In the genomic region with DNA sequence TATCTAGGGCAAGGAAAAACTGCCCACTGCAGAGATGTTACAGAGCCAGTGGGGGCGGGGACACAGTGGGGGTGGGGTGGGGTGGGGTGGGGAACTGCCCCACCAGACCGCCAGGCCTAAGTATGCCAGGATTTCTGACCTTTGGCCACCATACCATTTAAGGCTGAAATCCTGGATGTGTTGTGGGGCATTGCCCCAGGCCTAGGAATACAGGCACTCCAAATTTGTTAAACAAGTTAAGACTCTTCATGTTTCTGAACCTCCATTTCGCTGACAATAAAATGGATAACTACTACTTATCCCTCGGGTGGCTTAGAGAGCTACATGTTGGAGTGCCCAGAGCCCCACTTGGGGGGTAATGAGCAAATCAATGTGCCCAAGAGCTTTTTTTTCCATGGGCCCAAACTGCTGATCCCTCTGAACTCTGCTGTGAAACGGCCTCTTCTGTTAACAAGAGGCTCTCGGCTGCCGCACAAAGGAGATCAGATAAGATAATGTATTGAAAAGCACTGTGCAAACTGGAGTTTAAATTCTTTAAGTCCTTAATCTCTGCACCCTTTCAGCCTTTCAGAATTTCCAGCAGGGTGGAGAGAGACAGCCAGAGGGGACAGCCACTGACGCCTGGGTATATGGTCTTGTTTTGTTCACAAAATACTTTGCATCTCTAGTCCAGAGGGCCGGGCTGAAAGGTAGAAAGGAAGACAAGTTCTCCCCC, we compare ENCODE assay signal across 14 mouse cellular contexts. TPM values are rescaled to one million over a fixed set of nuclear protein-coding genes. Genes with fewer than 3 reads are reported as not detected.
DNase-seq lines count a peak whose midpoint lies in the region; ATAC-seq and TF ChIP-seq lines count a peak whose summit lies in the region.
"Had no signal": no experiment of that assay in that cellular context is flagged by ENCODE, and none has a peak within 500 bp of the region (broad histone marks: within the 10 kb centered on the region; RNA-seq: fewer than 3 reads in every experiment).

No protein-coding gene starts in this region.

- TF ChIP-seq CTCF in hindbrain, postnatal 0 days (IDR thresholded peaks at IDR 0.05; ENCODE audit: low read depth), result no peak

- H3K27ac ChIP-seq in midbrain, embryonic 11.5 days (ENCODE audit: low read depth, low read length), result no peak overlapping the region
- no peak overlapping the region for H3K27ac ChIP-seq in midbrain, embryonic 16.5 days (ENCODE audit: low read length)
- H3K27ac ChIP-seq in embryonic facial prominence, embryonic 13.5 days, result peak overlapping the region; percentile 88
- H3K27ac ChIP-seq in hindbrain, postnatal 0 days, result no peak overlapping the region
- H3K27ac ChIP-seq in stomach, embryonic 16.5 days (ENCODE audit: low read length), result no peak overlapping the region
- H3K27ac ChIP-seq: forebrain, embryonic 13.5 days had no signal

- peaks cover 96% of the 10 kb centered on the region for H3K27me3 ChIP-seq in midbrain, embryonic 11.5 days (ENCODE audit: control insufficient read depth, insufficient read depth, low read length)
- peaks cover 68% of the 10 kb centered on the region for H3K27me3 ChIP-seq in midbrain, embryonic 16.5 days (ENCODE audit: control insufficient read depth, insufficient read depth, low read depth, low read length)
- peaks cover 68% of the 10 kb centered on the region for H3K27me3 ChIP-seq in embryonic facial prominence, embryonic 13.5 days
- peaks cover 59% of the 10 kb centered on the region for H3K27me3 ChIP-seq in hindbrain, postnatal 0 days (ENCODE audit: insufficient read depth, low read length)
- peaks cover 75% of the 10 kb centered on the region for H3K27me3 ChIP-seq in stomach, embryonic 16.5 days (ENCODE audit: control insufficient read depth, insufficient read depth, low read length)

- peak overlapping the region; percentile 44 for H3K4me3 ChIP-seq in midbrain, embryonic 11.5 days (ENCODE audit: low read depth, low read length)
- no peak overlapping the region for H3K4me3 ChIP-seq in midbrain, embryonic 16.5 days (ENCODE audit: low read depth, low read length)
- peak overlapping the region; percentile 72 for H3K4me3 ChIP-seq in embryonic facial prominence, embryonic 13.5 days
- peak overlapping the region; percentile 48; the same call in 1 of the 2 replicates for H3K4me3 ChIP-seq in hindbrain, postnatal 0 days (ENCODE audit: low read length)
- 0 out of 2 replicates have a peak overlapping the region, but pooled peaks have one; percentile 3 for H3K4me3 ChIP-seq in stomach, embryonic 16.5 days (replicated peaks; ENCODE audit: low read length)
- H3K4me3 ChIP-seq: forebrain, embryonic 13.5 days had no signal

- H3K36me3 ChIP-seq in midbrain, embryonic 11.5 days (ENCODE audit: control insufficient read depth, insufficient read depth, low read length), result no peaks in the 10 kb centered on the region
- no peaks in the 10 kb centered on the region for H3K36me3 ChIP-seq in midbrain, embryonic 16.5 days (ENCODE audit: control insufficient read depth, insufficient read depth, low read length)
- no peaks in the 10 kb centered on the region for H3K36me3 ChIP-seq in embryonic facial prominence, embryonic 13.5 days
- H3K36me3 ChIP-seq in hindbrain, postnatal 0 days (ENCODE audit: insufficient read depth, low read length), result no peaks in the 10 kb centered on the region
- no peaks in the 10 kb centered on the region for H3K36me3 ChIP-seq in stomach, embryonic 16.5 days (ENCODE audit: control insufficient read depth, insufficient read depth, low read length)

- WGBS in midbrain, embryonic 11.5 days, result 2% methylated on average over 9 of the region's 9 CpGs
- WGBS in midbrain, embryonic 16.5 days, result 7% methylated on average over 9 of the region's 9 CpGs
- WGBS in embryonic facial prominence, embryonic 13.5 days, result 11% methylated on average over 9 of the region's 9 CpGs
- WGBS in hindbrain, postnatal 0 days, result 23% methylated on average over 9 of the region's 9 CpGs
- WGBS in stomach, embryonic 16.5 days, result 14% methylated on average over 9 of the region's 9 CpGs

- ATAC-seq in midbrain, embryonic 11.5 days (ENCODE audit: low FRiP score), result no peak
- no peak for ATAC-seq in midbrain, embryonic 16.5 days
- no peak for ATAC-seq in embryonic facial prominence, embryonic 13.5 days (ENCODE audit: insufficient number of reproducible peaks, insufficient read depth, low FRiP score, low TSS enrichment, low read depth)
- no peak for ATAC-seq in hindbrain, postnatal 0 days
- ATAC-seq in stomach, embryonic 16.5 days (ENCODE audit: insufficient read depth, low FRiP score), result no peak
- ATAC-seq: forebrain, embryonic 13.5 days; lung, postnatal 0 days had no signal

- H3K9ac ChIP-seq in midbrain, embryonic 11.5 days (ENCODE audit: low read length), result no peak overlapping the region
- no peak overlapping the region for H3K9ac ChIP-seq in midbrain, embryonic 16.5 days (ENCODE audit: low read depth, low read length)
- H3K9ac ChIP-seq in embryonic facial prominence, embryonic 13.5 days, result peak overlapping the region; percentile 93
- H3K9ac ChIP-seq in hindbrain, postnatal 0 days (replicated peaks; ENCODE audit: low read length), result no peak overlapping the region
- no peak overlapping the region for H3K9ac ChIP-seq in stomach, embryonic 16.5 days (ENCODE audit: low read length)
- H3K9ac ChIP-seq: forebrain, embryonic 13.5 days had no signal

- H3K4me1 ChIP-seq in midbrain, embryonic 11.5 days (ENCODE audit: control insufficient read depth, insufficient read depth, low read length), result peaks cover 19% of the 10 kb centered on the region
- peaks cover 15% of the 10 kb centered on the region; the same call in 1 of the 2 replicates for H3K4me1 ChIP-seq in midbrain, embryonic 16.5 days (ENCODE audit: control insufficient read depth, insufficient read depth, low read length)
- H3K4me1 ChIP-seq in embryonic facial prominence, embryonic 13.5 days, result peaks cover 45% of the 10 kb centered on the region
- peaks cover 4% of the 10 kb centered on the region; the same call in 1 of the 2 replicates for H3K4me1 ChIP-seq in hindbrain, postnatal 0 days (ENCODE audit: insufficient read depth, low read length)
- peaks cover 10% of the 10 kb centered on the region for H3K4me1 ChIP-seq in stomach, embryonic 16.5 days (ENCODE audit: control insufficient read depth, insufficient read depth, low read length)

- no peaks in the 10 kb centered on the region for H3K9me3 ChIP-seq in midbrain, embryonic 11.5 days (ENCODE audit: control insufficient read depth, low read length)
- H3K9me3 ChIP-seq in midbrain, embryonic 16.5 days (replicated peaks; ENCODE audit: control insufficient read depth, low read length, poor library complexity, severe bottlenecking), result no peaks in the 10 kb centered on the region
- H3K9me3 ChIP-seq in embryonic facial prominence, embryonic 13.5 days, result no peaks in the 10 kb centered on the region
- no peaks in the 10 kb centered on the region for H3K9me3 ChIP-seq in hindbrain, postnatal 0 days (ENCODE audit: low read length)
- no peaks in the 10 kb centered on the region for H3K9me3 ChIP-seq in stomach, embryonic 16.5 days (replicated peaks; ENCODE audit: control insufficient read depth, low read length)
- H3K9me3 ChIP-seq: forebrain, embryonic 13.5 days had no signal

- peak overlapping the region; percentile 1; the same call in 1 of the 2 replicates for H3K4me2 ChIP-seq in midbrain, embryonic 11.5 days
- H3K4me2 ChIP-seq in midbrain, embryonic 16.5 days (ENCODE audit: low read length), result no peak overlapping the region
- H3K4me2 ChIP-seq in embryonic facial prominence, embryonic 13.5 days, result peak overlapping the region; percentile 86
- peak overlapping the region; percentile 70 for H3K4me2 ChIP-seq in hindbrain, postnatal 0 days (ENCODE audit: low read depth, low read length)
- H3K4me2 ChIP-seq in stomach, embryonic 16.5 days (ENCODE audit: low read depth, low read length), result no peak overlapping the region
- H3K4me2 ChIP-seq: forebrain, embryonic 13.5 days had no signal

- DNase-seq in midbrain, embryonic 11.5 days (ENCODE audit: low spot score, missing footprints), result peak; percentile 90
- DNase-seq in hindbrain, postnatal 0 days (ENCODE audit: low spot score), result no peak
- DNase-seq in adrenal gland, postnatal 10 days, result no peak
- DNase-seq in urinary bladder, postnatal 25 days (ENCODE audit: low spot score), result no peak
- no peak for DNase-seq in liver
- DNase-seq: cerebellum, adult 9-11 months; gastrocnemius, postnatal 25 days; kidney, postnatal 4 days had no signal

RNA-seq across cellular contexts. Expression of a gene that starts 2.3 kb away (rescaled TPM):
- 23.0 and 25.0 TPM in 2 replicates for polyA plus RNA-seq in midbrain, embryonic 11.5 days (2014; fragmentation: Nextera tagmentation; extraction: Ambion mirVana)
- 0.40 and 0.55 TPM in 2 replicates for polyA plus RNA-seq in midbrain, embryonic 16.5 days (2015; fragmentation: Nextera tagmentation; extraction: Ambion mirVana)
- 31.7 and 41.1 TPM in 2 replicates for polyA plus RNA-seq in embryonic facial prominence, embryonic 13.5 days (2015; fragmentation: Nextera tagmentation; extraction: Ambion mirVana)
- total RNA-seq in hindbrain, postnatal 0 days (2014; rRNA removed), result 3.1 and 4.4 TPM in 2 replicates
- polyA plus RNA-seq in hindbrain, postnatal 0 days (2015; fragmentation: Nextera tagmentation; extraction: Ambion mirVana), result 5.1 and 5.3 TPM in 2 replicates
- 1.6 and 2.2 TPM in 2 replicates for polyA plus RNA-seq in stomach, embryonic 16.5 days (2015; fragmentation: Nextera tagmentation; extraction: Ambion mirVana)
- total RNA-seq in adrenal gland, postnatal 10 days (2021), result under 1 TPM in 1 of 2 experiments, not detected in 1; 0.15 TPM
- total RNA-seq: monocyte, adult 5-6 weeks had no signal

Comparison
In these comparisons a context has a peak if more than half of its experiments do, and no peak if none do; other contexts are left out.
1. H3K4me2 ChIP-seq: peak in midbrain, embryonic 11.5 days (single experiment), embryonic facial prominence, embryonic 13.5 days (single experiment) and hindbrain, postnatal 0 days (single experiment); none in midbrain, embryonic 16.5 days (single experiment) and stomach, embryonic 16.5 days (single experiment).